Mouse (Mus musculus): Measurements from ENCODE around the gene Ndufv1. TPM values are rescaled to one million over a fixed set of nuclear protein-coding genes. Genes with fewer than 3 reads are reported as not detected.
"Not testable (repeated sequence)": the region's sequence is repeated elsewhere in the genome, so short reads cannot be mapped to it uniquely, and the experiment has no call there.

Ndufv1 gene
- total RNA-seq, 2 experiments from 2014 or later: 234 to 250 TPM

- not testable (repeated sequence) for DNase-seq (ENCODE audit: low spot score in 2 of 2)
Measured at GRCm38 (mm10) chr19:4044109-4044508, 31.5 kb upstream of the Ndufv1 start.

- DNase-seq (ENCODE audit: low spot score in 2 of 2): no peak
Measured at GRCm38 (mm10) chr19:4042124-4042523, 29.5 kb upstream of the Ndufv1 start.

GRCm38 (mm10) chr19:4041500-4041899 is 28.9 kb upstream of the Ndufv1 start:
- DNase-seq (ENCODE audit: low spot score in 2 of 2): not testable (repeated sequence)

GRCm38 (mm10) chr19:4040941-4041340 is 28.3 kb upstream of the Ndufv1 start:
- DNase-seq (ENCODE audit: low spot score in 2 of 2): not testable (repeated sequence)

DNA sequence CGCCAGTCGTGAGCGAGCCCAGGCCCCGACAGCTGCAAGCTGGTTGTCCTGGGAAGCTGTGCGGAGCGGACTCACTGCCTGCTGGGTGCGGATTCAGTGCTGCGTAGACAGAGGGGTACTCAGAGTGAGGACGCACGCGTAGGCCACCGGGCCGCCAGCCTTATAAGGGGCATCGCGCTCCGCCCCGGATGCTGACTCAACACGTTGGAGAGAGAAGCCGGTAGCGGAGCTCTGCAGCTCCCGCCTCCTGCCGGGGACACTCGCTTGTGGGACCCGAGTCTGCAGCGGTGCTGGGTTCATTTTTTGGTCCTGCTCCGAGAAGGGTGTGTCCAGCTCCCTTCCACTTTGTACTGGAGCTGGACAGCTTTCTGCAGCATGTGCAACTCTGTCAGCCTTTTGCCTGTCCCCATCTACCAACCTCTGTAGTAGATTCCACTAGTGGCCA is 25.2 kb upstream of the Ndufv1 start, which contains the start of gene Gstp1:
Gene Gstp1, minus strand, starts transcription at position 198 of the 445 bp plus-strand sequence.
- peak; percentile 83 to 85 for DNase-seq (ENCODE audit: low spot score in 2 of 2)

GRCm38 (mm10) chr19:4037154-4037787 is 24.7 kb upstream of the Ndufv1 start:
- not testable (repeated sequence) for DNase-seq (ENCODE audit: low spot score in 2 of 2)

- DNase-seq (ENCODE audit: low spot score in 2 of 2): no peak
Measured at GRCm38 (mm10) chr19:4036327-4037045, 23.9 kb upstream of the Ndufv1 start.

DNA sequence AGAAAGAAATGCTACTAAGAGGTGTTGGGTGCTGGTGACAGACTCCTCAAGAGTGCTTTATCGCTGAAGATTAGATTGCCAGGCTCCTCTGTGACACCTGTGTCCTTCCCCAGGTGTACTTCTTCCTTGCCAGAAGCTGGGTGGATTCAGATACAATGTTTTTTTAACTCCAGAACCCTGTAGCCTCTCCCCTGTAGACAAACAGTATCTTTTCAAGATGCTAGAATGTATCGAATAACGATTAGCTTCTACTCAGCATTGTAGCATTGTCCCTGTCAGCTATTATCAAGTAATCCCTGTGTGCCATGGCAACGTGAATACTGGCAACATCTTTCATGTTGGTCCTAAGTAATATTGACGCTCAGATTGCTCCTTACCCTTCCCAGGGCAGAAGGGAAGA is 21.1 kb upstream of the Ndufv1 start:
- DNase-seq (ENCODE audit: low spot score in 2 of 2): no peak

- DNase-seq (ENCODE audit: low spot score in 2 of 2): no peak
Measured at GRCm38 (mm10) chr19:4033298-4033697, 20.7 kb upstream of the Ndufv1 start.

DNA sequence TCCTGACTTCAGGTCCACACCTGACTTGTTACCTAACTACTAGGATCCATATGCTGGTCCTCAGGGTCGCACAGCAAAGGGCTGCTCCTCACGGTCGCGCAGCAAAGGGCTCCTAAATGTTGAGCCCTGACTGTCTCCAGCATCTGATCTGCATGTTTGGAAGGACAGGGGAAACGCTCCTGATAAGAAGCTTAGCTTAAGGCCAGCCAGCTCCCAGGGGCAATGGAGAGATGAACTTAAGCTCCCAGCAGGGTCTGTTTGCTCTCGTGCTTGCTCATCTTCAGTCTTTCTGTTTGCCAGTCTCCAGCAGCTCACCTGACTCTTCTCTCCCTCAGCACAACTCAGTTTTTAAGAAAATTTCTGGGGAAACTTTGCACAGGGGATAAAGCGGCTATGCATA is 20.1 kb upstream of the Ndufv1 start:
- DNase-seq (ENCODE audit: low spot score in 2 of 2): no peak

GRCm38 (mm10) chr19:4027576-4027975 is 15.0 kb upstream of the Ndufv1 start:
- no peak for DNase-seq (ENCODE audit: low spot score in 2 of 2)

GRCm38 (mm10) chr19:4023185-4023584 is 10.6 kb upstream of the Ndufv1 start:
- no peak for DNase-seq (ENCODE audit: low spot score in 2 of 2)

DNA sequence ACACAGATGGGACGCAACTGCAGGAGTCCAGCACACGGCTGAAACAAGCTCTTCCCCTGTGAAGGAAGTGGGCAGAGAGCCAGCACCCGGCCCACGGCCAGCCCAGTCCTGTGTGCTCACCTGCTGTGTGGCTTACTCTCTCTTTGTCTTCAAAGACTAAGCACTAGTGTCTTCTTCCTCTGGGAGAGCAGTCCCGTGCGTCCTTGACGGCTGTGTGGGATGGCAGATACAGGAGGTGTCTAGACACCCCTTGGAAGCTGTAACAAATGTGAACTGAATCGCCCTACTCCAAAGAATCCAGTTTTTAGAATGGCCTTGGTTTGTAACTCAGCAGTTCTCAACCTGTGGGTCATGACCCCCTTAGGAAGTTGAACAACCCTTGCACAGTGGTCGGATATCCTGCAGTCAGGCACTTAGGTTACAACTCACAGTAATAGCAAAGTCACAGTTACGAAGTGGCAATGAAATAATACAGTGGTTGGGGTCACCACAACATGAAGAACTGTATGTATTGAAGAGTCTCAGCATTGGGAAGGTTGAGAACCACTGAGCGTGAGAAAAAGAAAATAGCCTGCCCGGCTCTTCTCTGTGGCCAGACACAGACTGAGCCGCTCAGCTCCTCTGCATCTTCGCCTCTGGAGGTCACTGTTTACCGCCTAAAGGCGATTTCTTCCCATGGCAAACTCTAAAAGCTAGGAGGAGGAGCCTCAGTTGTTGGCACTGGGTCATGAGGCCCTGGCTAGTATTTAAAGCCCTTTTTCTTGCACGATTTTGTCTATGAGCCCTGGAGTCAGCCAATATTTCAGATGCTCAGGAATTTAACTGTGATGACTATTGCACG is 6.4 kb upstream of the Ndufv1 start:
- peak; percentile 73 to 86 for DNase-seq (ENCODE audit: low spot score in 2 of 2)

DNA sequence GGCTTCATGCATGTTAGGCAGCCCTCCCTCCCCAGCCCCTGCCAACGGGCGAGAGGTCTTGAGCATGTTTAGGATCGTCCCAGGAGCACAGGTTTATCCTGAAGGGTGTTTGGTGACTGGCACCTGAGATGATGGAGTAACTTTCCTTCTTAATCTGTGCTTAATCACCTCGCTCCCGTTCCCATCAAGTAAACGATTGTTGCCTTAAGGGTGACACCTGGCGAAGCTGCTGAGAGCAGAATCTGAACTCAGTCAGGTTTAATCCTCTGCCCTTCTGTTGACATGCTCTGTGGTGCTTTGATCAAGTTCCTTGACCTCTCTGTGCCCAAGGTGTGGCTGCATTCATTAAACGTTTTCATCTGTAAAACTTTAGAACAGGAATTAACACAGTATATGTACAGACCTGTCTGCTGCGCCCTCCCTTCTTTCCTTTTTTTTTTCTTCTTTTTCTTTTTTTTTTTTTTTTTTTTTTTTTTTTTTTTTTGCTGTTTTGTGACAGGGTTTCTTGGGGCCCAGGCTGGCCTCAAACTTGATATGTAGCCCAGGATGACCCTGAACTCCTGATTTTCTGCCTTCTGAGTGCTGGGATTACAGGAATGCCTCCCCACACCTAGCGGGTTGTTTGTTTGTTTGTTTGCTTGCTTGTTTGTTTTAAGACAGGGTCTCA is 5.4 kb upstream of the Ndufv1 start:
- no peak for DNase-seq (ENCODE audit: low spot score in 2 of 2)

DNA sequence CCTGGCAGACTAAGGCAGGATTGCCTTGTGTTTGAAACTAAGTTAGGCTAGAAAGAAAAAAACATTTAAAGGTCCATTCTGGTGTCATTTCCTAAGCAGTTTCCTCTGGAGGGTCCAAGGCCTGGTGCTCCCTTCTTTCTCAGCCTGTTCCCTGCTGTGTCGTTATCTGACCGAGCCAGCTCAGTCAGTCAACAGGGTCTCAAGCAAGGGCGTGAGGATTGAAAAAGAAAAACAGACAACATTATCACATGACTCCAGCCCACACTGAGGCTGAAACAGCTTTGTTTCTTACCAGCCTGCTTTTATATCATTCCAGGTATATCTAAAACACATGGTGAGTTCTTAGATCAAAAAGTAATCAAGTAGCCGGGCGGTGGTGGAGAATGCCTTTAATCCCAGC is 3.0 kb upstream of the Ndufv1 start:
- DNase-seq (ENCODE audit: low spot score in 2 of 2): no peak

DNA sequence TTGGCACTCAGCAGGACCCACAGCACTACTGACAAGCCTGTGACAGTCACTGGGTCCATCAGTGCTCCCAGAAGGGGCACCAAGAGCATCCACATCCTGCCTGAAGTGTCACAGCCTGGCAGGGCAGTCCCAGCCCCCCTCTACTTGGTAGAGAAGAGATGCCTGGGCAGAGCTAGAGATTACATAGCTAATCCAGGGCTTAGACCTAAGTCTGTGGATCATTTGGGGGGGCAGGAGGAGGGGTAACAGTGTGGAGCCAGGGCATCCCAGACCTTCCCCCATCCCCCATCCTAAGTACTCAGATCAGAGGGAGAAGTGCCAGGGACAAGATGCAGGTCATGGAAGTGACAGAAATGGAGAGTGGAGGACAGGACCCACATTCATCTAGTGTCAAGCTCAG is 2.2 kb upstream of the Ndufv1 start:
- no peak for DNase-seq (ENCODE audit: low spot score in 2 of 2)

GRCm38 (mm10) chr19:4013066-4013465 is 460 bp upstream of the Ndufv1 start:
- no peak for DNase-seq (ENCODE audit: low spot score in 2 of 2)

DNA sequence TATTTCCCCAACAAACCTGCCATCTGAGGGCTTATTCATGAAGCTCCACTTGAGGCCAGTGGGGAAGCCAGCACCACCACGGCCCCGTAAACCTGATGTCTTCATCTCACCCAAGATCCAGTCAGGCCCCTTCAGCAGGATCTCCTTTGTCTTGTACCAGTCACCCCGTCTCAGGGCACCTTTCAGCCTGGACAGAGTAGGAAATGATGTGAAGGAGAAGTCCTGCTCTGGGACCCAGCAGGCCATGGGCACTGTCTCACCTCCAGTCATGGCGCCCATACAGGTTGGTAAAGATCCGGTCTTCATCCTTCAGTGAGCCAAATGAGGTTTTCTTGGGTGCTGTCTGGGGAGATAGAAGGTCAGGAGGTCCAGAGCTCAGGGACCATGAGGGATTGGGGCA is 1.5 kb downstream of the Ndufv1 start:
- no peak for DNase-seq (ENCODE audit: low spot score in 2 of 2)

DNA sequence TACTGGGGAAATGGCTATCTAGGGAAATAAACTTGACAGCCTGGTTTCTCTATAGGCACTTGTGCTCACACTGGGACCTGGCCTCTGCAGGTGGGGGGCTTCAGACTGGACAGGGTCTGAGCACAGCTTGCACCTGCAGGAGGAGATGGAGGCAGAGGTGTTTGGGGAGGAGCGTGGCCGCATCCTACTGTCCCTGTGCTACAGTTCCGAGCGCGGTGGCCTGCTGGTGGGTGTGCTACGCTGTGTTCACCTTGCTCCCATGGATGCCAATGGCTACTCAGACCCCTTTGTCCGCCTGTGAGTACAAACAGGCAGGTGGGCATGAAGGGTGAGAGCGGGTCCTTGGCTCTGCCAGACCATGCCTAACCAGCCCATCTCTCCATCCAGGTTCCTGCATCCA is 6.6 kb downstream of the Ndufv1 start:
- no peak for DNase-seq (ENCODE audit: low spot score in 2 of 2)

- DNase-seq (ENCODE audit: low spot score in 2 of 2): no peak
Measured at GRCm38 (mm10) chr19:4005091-4005490, 7.5 kb downstream of the Ndufv1 start.

DNA sequence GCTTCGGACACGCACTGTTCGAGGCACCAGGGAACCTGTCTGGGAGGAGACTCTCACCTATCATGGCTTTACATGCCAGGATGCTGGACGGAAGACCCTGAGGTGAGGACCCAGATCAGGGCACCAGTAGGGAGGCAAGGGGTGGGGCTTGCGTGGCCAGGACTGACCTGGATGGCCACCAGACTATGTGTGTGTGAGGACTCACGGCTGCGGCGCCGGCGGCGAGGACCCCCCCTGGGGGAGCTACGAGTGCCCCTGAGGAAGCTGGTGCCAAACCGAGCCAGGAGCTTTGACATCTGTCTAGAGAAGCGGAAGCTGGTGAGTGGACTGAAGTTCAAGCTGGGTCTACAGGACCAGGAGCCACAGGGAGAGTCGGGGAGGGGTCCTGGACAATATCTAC is 8.3 kb downstream of the Ndufv1 start:
- no peak for DNase-seq (ENCODE audit: low spot score in 2 of 2)
